Mouse (Mus musculus) hindbrain, embryonic 11.5 days (tissue): ENCODE measurements at regions not wholly inside any gene's neighbourhood (a gene's known extent, or its start where the extent isn't known, plus 50 kb on each side); places are given as distances from the start of the nearest gene placed in this dataset.
A peak's percentile ranks its signal among the peaks of the same experiment; 100 is the strongest.
"Not testable (repeated sequence)": the region's sequence is repeated elsewhere in the genome, so short reads cannot be mapped to it uniquely, and the experiment has no call there.

Source experiments
- ATAC-seq: fragments of 200-750 bp; cut with Nextera tagmentation; 2 replicates; pipeline ENCODE4 v1.8.0; 2017; ENCODE audit warnings: mild to moderate bottlenecking, moderate TSS enrichment, moderate library complexity; ENCODE audit not compliant: low FRiP score
- DNase-seq: peaks from one replicate; pipeline ENCODE4 v3.0.0-alpha.2; 2015; ENCODE audit warnings: low spot score
- H3K27ac ChIP-seq: fragments of 300-500 bp; sonication (generic); 2 replicates; pipeline ENCODE4 v1.5.1; 2014; ENCODE audit warnings: mild to moderate bottlenecking, low read depth, low read length
- H3K27me3 ChIP-seq: fragments of 300-500 bp; sonication (generic); 2 replicates; pipeline ENCODE4 v1.6.1; 2014; ENCODE audit warnings: mild to moderate bottlenecking, low read length, moderate library complexity, mixed read lengths; ENCODE audit not compliant: control insufficient read depth, insufficient read depth
- H3K36me3 ChIP-seq: fragments of 300-500 bp; sonication (generic); 2 replicates; pipeline ENCODE4 v1.6.1; 2014; ENCODE audit warnings: mild to moderate bottlenecking, low read length, moderate library complexity, mixed read lengths; ENCODE audit not compliant: control insufficient read depth, insufficient read depth
- H3K4me1 ChIP-seq: fragments of 300-500 bp; sonication (generic); replicated peaks from 2 replicates; pipeline ENCODE4 v1.6.1; 2014; ENCODE audit warnings: low read length, mixed read lengths; ENCODE audit not compliant: control insufficient read depth, insufficient read depth
- H3K4me2 ChIP-seq: fragments of 300-500 bp; sonication (generic); replicated peaks from 2 replicates; pipeline ENCODE4 v1.6.1; 2014; ENCODE audit warnings: mild to moderate bottlenecking, low read depth, low read length
- H3K4me3 ChIP-seq: fragments of 300-500 bp; sonication (generic); 2 replicates; pipeline ENCODE4 v1.5.1; 2014; ENCODE audit warnings: low read depth, low read length
- H3K9ac ChIP-seq: fragments of 300-500 bp; sonication (generic); 2 replicates; pipeline ENCODE4 v1.6.1; 2014; ENCODE audit warnings: low read depth, low read length
- H3K9me3 ChIP-seq: fragments of 300-500 bp; sonication (generic); 2 replicates; pipeline ENCODE4 v1.6.1; 2016; ENCODE audit warnings: low read length; ENCODE audit not compliant: control insufficient read depth
- WGBS: fragments of 180-500 bp; shearing (Covaris S2); extraction: QIAGEN DNeasy Blood & Tissue Kit; methylation state at CpG from one replicate; pipeline ENCODE4 v1.1.7; 2014; 5-methylcytosine and 5-hydroxymethylcytosine counted together

DNA sequence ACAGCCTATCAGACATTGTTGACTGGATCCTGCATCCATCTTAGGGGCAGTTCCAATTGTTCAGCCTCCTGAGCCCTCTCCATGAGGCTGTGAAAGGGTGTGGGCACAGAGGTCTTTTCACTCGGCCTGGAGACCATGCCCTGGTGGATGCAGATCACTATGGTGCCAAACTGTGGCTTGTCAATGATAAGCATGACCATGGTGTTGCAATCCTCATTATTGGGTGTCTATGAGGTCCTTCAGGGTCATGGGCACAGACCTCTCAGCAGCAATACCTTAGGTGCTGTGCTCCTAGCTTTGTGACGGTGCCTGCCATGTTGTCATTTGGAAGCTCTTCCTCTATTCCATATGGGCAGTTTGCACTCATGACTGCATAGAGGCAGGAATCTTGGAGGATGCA is 114.0 kb upstream of the Mocs1 start:
- no peak overlapping the region for H3K4me3 ChIP-seq
- ATAC-seq (no peak), DNase-seq (no peak)
- no peaks in the 10 kb centered on the region for H3K36me3 ChIP-seq
- 79% methylated on average over 2 of the region's 2 CpGs for WGBS
- H3K4me2 ChIP-seq: no peak overlapping the region
- no peaks in the 10 kb centered on the region for H3K9me3 ChIP-seq
- no peak overlapping the region for H3K9ac ChIP-seq
- H3K4me1 ChIP-seq: no peaks in the 10 kb centered on the region
- H3K27me3 ChIP-seq: no peaks in the 10 kb centered on the region
- no peak overlapping the region for H3K27ac ChIP-seq

DNA sequence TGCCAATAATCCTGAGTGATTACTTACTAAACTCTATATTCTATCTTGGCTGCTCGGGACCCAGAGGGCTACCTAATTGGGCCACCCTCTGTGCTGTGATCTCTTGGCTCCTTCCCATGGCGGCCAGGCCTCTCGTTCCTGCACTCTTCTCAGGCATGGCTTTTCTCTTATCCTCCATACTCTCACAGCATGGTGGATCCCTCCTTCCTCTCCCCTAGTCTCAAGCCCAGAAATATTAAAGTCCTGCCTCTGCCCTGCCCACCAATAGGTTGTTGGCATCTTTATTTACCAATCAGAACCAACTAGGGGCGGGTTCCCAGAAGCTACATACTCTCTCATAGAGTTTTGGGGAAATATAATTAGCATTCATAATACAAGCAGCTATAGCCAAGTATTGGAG is 100.6 kb upstream of the Mocs1 start:
- ATAC-seq (no peak), DNase-seq (no peak)

DNA sequence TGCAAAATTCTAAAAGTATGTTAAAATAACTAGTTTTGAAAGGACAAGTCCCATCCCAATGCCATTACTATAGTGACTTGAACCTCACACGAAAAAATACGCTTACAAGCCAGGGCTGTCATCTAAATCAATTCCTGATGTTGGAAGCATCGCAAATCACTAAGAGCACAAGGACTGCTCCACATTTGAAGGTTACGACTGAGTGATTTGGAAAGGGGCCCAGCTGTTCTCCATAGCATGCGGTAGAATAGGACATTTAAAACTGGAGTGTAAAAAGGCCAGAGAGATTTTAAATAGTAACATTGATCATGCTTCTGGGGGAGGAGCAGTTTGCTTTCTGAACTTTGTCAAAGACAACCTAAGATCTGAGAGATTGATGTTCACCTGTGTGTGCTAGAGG is 92.8 kb upstream of the Mocs1 start:
- 80% methylated on average over 5 of the region's 5 CpGs for WGBS
- no peak for DNase-seq
- Histone ChIP-seq H3K9me3 (no peaks in the 10 kb centered on the region), H3K4me3 (no peak overlapping the region), H3K4me1 (no peaks in the 10 kb centered on the region), H3K27me3 (no peaks in the 10 kb centered on the region), H3K4me2 (no peak overlapping the region), H3K36me3 (no peaks in the 10 kb centered on the region), H3K9ac (no peak overlapping the region), H3K27ac (no peak overlapping the region)
- ATAC-seq: no peak

More for the DNA sequence above, 100.6 kb upstream of the Mocs1 start:
- WGBS: 76% methylated on average over 4 of the region's 4 CpGs
- H3K4me1 ChIP-seq: no peaks in the 10 kb centered on the region
- H3K9ac ChIP-seq: no peak overlapping the region
- H3K9me3 ChIP-seq: no peaks in the 10 kb centered on the region
- no peaks in the 10 kb centered on the region for H3K36me3 ChIP-seq
- no peaks in the 10 kb centered on the region for H3K27me3 ChIP-seq
- H3K27ac ChIP-seq: no peak overlapping the region
- no peak overlapping the region for H3K4me2 ChIP-seq
- H3K4me3 ChIP-seq: no peak overlapping the region

DNA sequence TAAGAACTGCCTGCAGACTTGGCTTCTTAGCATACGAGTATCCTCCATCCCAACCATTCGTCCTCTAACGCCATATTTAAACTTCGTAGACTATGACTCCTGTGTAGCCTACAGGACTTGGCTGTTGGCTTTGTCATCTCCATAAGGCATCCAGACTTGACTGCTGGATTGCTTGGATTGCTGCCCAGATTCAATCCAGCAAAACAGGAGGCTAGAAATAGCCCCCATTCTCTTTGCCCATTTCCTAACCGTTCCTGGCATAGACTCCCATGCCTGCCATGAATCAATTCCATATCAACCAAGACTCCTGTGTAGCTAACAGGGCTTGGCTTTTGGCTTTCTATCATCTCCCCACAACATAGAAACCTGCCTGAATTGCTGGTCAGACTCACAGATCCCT is 90.3 kb upstream of the Mocs1 start:
- H3K36me3 ChIP-seq: no peaks in the 10 kb centered on the region
- H3K9ac ChIP-seq: no peak overlapping the region
- no peak overlapping the region for H3K4me2 ChIP-seq
- ATAC-seq (no peak), DNase-seq (no peak)
- no peaks in the 10 kb centered on the region for H3K4me1 ChIP-seq
- H3K27ac ChIP-seq: no peak overlapping the region
- no peaks in the 10 kb centered on the region for H3K9me3 ChIP-seq
- no peak overlapping the region for H3K4me3 ChIP-seq
- 89% methylated on average over 5 of the region's 5 CpGs for WGBS
- no peaks in the 10 kb centered on the region for H3K27me3 ChIP-seq

DNA sequence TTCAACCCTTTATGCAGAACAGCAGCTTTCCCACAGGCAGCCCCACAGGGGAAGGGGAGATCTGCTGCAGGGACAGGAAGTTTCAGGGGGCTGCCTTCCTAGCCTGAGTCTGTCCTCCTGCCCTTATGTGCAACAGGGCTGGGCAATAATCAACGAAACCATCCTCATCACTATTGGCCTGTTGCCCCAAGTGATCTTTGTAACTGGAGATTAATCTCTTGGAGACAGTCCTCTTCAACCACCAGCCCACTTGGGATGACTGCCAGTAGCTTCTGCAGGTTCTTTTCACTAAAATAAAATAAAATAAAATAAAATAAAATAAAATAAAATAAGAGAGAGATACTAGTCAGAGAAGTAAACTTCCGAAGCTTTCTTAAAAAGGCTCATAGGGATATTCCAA is 85.5 kb upstream of the Mocs1 start:
- DNase-seq (no peak), ATAC-seq (no peak)
- Histone ChIP-seq H3K9me3 (no peaks in the 10 kb centered on the region), H3K4me2 (no peak overlapping the region), H3K36me3 (no peaks in the 10 kb centered on the region), H3K9ac (no peak overlapping the region), H3K27ac (no peak overlapping the region), H3K27me3 (no peaks in the 10 kb centered on the region), H3K4me3 (no peak overlapping the region), H3K4me1 (no peaks in the 10 kb centered on the region)
- 87% methylated on average over 2 of the region's 2 CpGs for WGBS

DNA sequence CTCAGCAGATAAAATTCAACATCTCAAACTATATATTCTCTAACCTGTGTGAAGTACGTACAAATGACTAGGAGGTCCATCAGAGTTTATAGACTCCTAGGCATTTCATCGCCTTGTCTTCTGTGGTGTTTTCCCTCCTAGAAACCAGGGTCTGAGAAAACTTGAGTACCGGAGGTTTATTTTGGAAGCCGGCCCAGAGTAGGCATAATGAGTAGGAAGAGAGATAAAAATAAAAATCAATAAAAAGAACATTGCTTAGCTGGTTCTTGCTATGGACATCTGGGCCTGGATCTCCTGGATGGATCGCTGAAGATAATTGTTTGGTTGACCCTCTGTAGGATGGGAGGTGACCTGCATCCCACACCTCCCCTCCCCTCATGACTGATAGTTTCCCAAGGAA is 81.5 kb upstream of the Mocs1 start:
- DNase-seq: no peak
- H3K27ac ChIP-seq: no peak overlapping the region
- no peak overlapping the region for H3K4me2 ChIP-seq
- no peak overlapping the region for H3K9ac ChIP-seq
- ATAC-seq: no peak
- H3K9me3 ChIP-seq: no peaks in the 10 kb centered on the region
- no peaks in the 10 kb centered on the region for H3K4me1 ChIP-seq
- no peaks in the 10 kb centered on the region for H3K36me3 ChIP-seq
- no peak overlapping the region for H3K4me3 ChIP-seq
- H3K27me3 ChIP-seq: no peaks in the 10 kb centered on the region
- 92% methylated on average over 5 of the region's 5 CpGs for WGBS

- DNase-seq: peak; percentile 8
Observed at GRCm38 (mm10) chr17:49349328-49349727, 78.8 kb upstream of the Mocs1 start.

DNA sequence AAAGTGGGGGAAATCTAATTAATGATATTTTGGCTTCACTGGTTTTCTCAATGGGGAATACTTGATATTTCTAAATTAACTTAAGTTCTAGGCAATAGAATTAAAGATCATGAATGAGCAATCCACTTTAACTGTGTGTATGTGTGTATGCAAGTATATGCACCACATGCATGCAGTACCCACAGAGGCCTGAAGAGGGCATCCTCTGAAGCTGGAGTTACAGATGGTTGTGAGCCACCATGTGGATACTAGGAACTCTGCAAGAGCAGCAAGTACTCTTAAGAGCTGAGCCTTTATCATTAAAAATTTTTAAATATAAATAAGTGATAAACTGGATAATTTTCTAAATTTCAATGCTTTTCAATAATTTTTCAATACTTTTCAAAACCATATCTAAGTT is 69.0 kb upstream of the Mocs1 start:
- Histone ChIP-seq H3K4me2 (no peak overlapping the region), H3K9me3 (no peaks in the 10 kb centered on the region), H3K4me1 (no peaks in the 10 kb centered on the region), H3K4me3 (no peak overlapping the region), H3K27me3 (no peaks in the 10 kb centered on the region), H3K27ac (no peak overlapping the region), H3K36me3 (no peaks in the 10 kb centered on the region), H3K9ac (no peak overlapping the region)
- DNase-seq: peak; percentile 21
- no peak for ATAC-seq

More at GRCm38 (mm10) chr17:49349328-49349727, 78.8 kb upstream of the Mocs1 start:
- no peaks in the 10 kb centered on the region for H3K9me3 ChIP-seq
- H3K4me1 ChIP-seq: no peaks in the 10 kb centered on the region
- no peak overlapping the region for H3K4me3 ChIP-seq
- H3K36me3 ChIP-seq: no peaks in the 10 kb centered on the region
- no peak overlapping the region for H3K9ac ChIP-seq
- no peaks in the 10 kb centered on the region for H3K27me3 ChIP-seq
- WGBS: 79% methylated on average over 9 of the region's 9 CpGs
- no peak overlapping the region for H3K4me2 ChIP-seq
- H3K27ac ChIP-seq: no peak overlapping the region
- no peak for ATAC-seq

DNA sequence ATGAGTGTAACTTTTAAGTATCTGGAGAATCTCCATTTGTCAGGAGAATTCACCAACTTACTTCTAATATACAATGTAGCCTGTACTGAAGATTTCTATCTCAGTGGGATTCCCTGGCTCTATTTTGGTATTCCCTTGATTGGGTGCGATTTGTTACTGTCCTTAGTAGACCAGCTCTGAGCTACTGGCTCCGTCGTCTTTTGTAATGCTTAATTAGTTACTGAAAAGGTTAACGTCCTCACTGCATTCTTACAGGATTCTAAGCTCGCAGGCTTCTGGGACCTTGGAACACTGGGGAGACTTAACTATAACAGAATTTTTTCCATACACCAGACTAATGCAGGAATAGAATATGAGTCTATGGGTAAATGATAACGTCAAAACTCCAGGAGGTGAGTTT is 67.9 kb upstream of the Mocs1 start:
- not testable (repeated sequence) for H3K36me3 ChIP-seq, H3K4me1 ChIP-seq, H3K27ac ChIP-seq, H3K9ac ChIP-seq, ATAC-seq, H3K9me3 ChIP-seq, DNase-seq, H3K27me3 ChIP-seq, H3K4me2 ChIP-seq, H3K4me3 ChIP-seq
- 29% methylated on average over 6 of the region's 6 CpGs for WGBS
